In genomic region chr6:39592401-39593214, GRCm38 (mm10) we compare ENCODE assay signal across 7 mouse cellular contexts. TPM values are rescaled to one million over a fixed set of nuclear protein-coding genes. Genes with fewer than 3 reads are reported as not detected.
DNase-seq lines count a peak whose midpoint lies in the region; ATAC-seq lines count a peak whose summit lies in the region.

Gene Ndufb2, plus strand, starts transcription at chr6:39592574.

- no peaks in the 10 kb centered on the region for H3K9me3 ChIP-seq in intestine, embryonic 16.5 days (ENCODE audit: control insufficient read depth, low read length)
- H3K9me3 ChIP-seq in midbrain, embryonic 11.5 days (ENCODE audit: control insufficient read depth, low read length), result no peaks in the 10 kb centered on the region

- ATAC-seq in intestine, embryonic 16.5 days, result peak; percentile 99
- ATAC-seq in midbrain, embryonic 11.5 days (ENCODE audit: low FRiP score), result peak; percentile 99

- peak; percentile 93 for DNase-seq in adrenal gland, adult 8-10 months
- DNase-seq in embryo, embryonic 9.5 days (ENCODE audit: extremely low spot score), result peak; percentile 98
- DNase-seq in gastrocnemius, postnatal 4 days (ENCODE audit: low spot score in 2 of 2), result peak; percentile 76 to 93
- DNase-seq in left cerebral cortex, postnatal 36 days (ENCODE audit: low spot score in 2 of 2), result peak; percentile 96 to 97
- DNase-seq in midbrain, embryonic 11.5 days (ENCODE audit: low spot score, missing footprints), result peak; percentile 100
- DNase-seq in skeletal muscle tissue, adult 2 months (ENCODE audit: low read depth, low spot score), result peak; percentile 94

- H3K4me2 ChIP-seq in intestine, embryonic 16.5 days (ENCODE audit: low read depth, low read length), result peak within 1 kb of the TSS; percentile 66
- peak within 1 kb of the TSS; percentile 60 for H3K4me2 ChIP-seq in midbrain, embryonic 11.5 days

- intact Hi-C loops in left cerebral cortex, postnatal 36 days (cut with DNase I), result no loop called here

- under 1% methylated on average over 56 of the region's 56 CpGs for WGBS in intestine, embryonic 16.5 days
- under 1% methylated on average over 56 of the region's 56 CpGs for WGBS in midbrain, embryonic 11.5 days

- peak within 1 kb of the TSS; percentile 88 for H3K27ac ChIP-seq in intestine, embryonic 16.5 days (ENCODE audit: low read length)
- H3K27ac ChIP-seq in midbrain, embryonic 11.5 days (ENCODE audit: low read depth, low read length), result peak within 1 kb of the TSS; percentile 40; the same call in 1 of the 2 replicates

- H3K4me3 ChIP-seq in intestine, embryonic 16.5 days (ENCODE audit: low read length), result peak within 1 kb of the TSS; percentile 85
- H3K4me3 ChIP-seq in midbrain, embryonic 11.5 days (ENCODE audit: low read depth, low read length), result peak within 1 kb of the TSS; percentile 83

- H3K9ac ChIP-seq in intestine, embryonic 16.5 days (ENCODE audit: low read depth, low read length), result peak within 1 kb of the TSS; percentile 92
- peak within 1 kb of the TSS; percentile 70 for H3K9ac ChIP-seq in midbrain, embryonic 11.5 days (ENCODE audit: low read length)

- H3K36me3 ChIP-seq in intestine, embryonic 16.5 days (ENCODE audit: control insufficient read depth, insufficient read depth, low read length), result no peaks in the 10 kb centered on the region
- peaks cover 1% of the 10 kb centered on the region; the same call in 1 of the 2 replicates for H3K36me3 ChIP-seq in midbrain, embryonic 11.5 days (ENCODE audit: control insufficient read depth, insufficient read depth, low read length)

- H3K4me1 ChIP-seq in intestine, embryonic 16.5 days (ENCODE audit: control insufficient read depth, insufficient read depth, low read length), result peaks cover 7% of the 10 kb centered on the region
- H3K4me1 ChIP-seq in midbrain, embryonic 11.5 days (ENCODE audit: control insufficient read depth, insufficient read depth, low read length), result peaks cover 8% of the 10 kb centered on the region

- no peaks in the 10 kb centered on the region for H3K27me3 ChIP-seq in intestine, embryonic 16.5 days (replicated peaks; ENCODE audit: control insufficient read depth, insufficient read depth, low read length)
- no peaks in the 10 kb centered on the region for H3K27me3 ChIP-seq in midbrain, embryonic 11.5 days (ENCODE audit: control insufficient read depth, insufficient read depth, low read length)

RNA-seq across cellular contexts. Expression of gene Ndufb2, which starts in this region (rescaled TPM):
- total RNA-seq in adrenal gland, adult 8-10 months (2022), result 100 to 1,000 TPM; 161 to 197 (median 187) TPM
- total RNA-seq in gastrocnemius, postnatal 4 days (2021), result 100 to 1,000 TPM; 194 to 203 TPM
- 408 and 423 TPM in 2 replicates for polyA plus RNA-seq in intestine, embryonic 16.5 days (2015; fragmentation: Nextera tagmentation; extraction: Ambion mirVana)
- total RNA-seq in left cerebral cortex, postnatal 36 days (2021), result 100 to 1,000 TPM; 174 to 188 TPM
- polyA plus RNA-seq in midbrain, embryonic 11.5 days (2014; fragmentation: Nextera tagmentation; extraction: Ambion mirVana), result 234 and 271 TPM in 2 replicates

Comparison
In these comparisons a context has a peak if more than half of its experiments do, and no peak if none do; other contexts are left out.
1. Peak in every context shown above with its lines: DNase-seq, ATAC-seq, H3K4me3 ChIP-seq and H3K27ac ChIP-seq.